Mouse (Mus musculus): ENCODE results near the gene Ak9. TPM values are rescaled to one million over a fixed set of nuclear protein-coding genes. Genes with fewer than 3 reads are reported as not detected.
A peak's percentile ranks its signal among the peaks of the same experiment; 100 is the strongest.

The Ak9 gene
- polyA plus RNA-seq, 1 experiment from 2014 or later, result 0.14 TPM

- H3K4me3 ChIP-seq (replicated peaks; ENCODE audit: low read length), result no peak overlapping the region
- no peak for ATAC-seq
- 84% methylated on average over 6 of the region's 6 CpGs for WGBS
- H3K27me3 ChIP-seq (replicated peaks; ENCODE audit: control insufficient read depth, insufficient read depth, low read length), result no peaks in the 10 kb centered on the region
- no peak overlapping the region for H3K9ac ChIP-seq (replicated peaks; ENCODE audit: low read depth, low read length)
- peaks cover 15% of the 10 kb centered on the region for H3K4me1 ChIP-seq (replicated peaks; ENCODE audit: control insufficient read depth, insufficient read depth, low read length)
- no peaks in the 10 kb centered on the region for H3K36me3 ChIP-seq (ENCODE audit: control insufficient read depth, insufficient read depth)
- no peak overlapping the region for H3K4me2 ChIP-seq (ENCODE audit: low read length)
- no peak overlapping the region for H3K27ac ChIP-seq (ENCODE audit: low read length)
- H3K9me3 ChIP-seq (ENCODE audit: control insufficient read depth, low read length), result no peaks in the 10 kb centered on the region
Observed at GRCm38 (mm10) chr10:41473782-41474468, 170.1 kb downstream of the Ak9 start.

DNA sequence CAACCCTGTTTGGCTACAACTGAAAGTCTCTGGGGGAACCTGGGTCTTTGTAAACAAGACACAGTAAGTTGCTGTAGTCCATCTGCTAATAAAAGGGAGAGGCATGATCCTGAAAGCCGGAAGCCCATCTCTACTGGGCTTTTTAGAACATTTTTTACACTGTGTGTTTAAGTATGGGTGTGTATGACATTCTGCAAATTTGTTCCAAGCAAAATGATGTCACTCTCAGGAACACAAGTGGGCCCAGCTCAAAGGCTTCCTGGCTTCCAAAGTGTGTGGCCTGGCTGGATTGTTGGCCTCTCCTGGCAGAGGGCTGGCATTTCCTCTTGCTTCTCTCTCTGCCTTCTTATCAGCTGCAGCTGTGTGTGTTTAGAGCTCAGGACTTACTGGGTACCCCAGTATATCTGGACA, 171.2 kb downstream of the Ak9 start:
- 81% methylated on average over 1 of the region's 1 CpGs for WGBS
- H3K9me3 ChIP-seq (ENCODE audit: control insufficient read depth, low read length), result no peaks in the 10 kb centered on the region
- ATAC-seq, result no peak
- 0 out of 2 replicates have a peak, but pooled peaks cover 3% of the 10 kb centered on the region for H3K36me3 ChIP-seq (ENCODE audit: control insufficient read depth, insufficient read depth)
- peaks cover 15% of the 10 kb centered on the region for H3K4me1 ChIP-seq (replicated peaks; ENCODE audit: control insufficient read depth, insufficient read depth, low read length)
- no peak overlapping the region for H3K9ac ChIP-seq (replicated peaks; ENCODE audit: low read depth, low read length)
- H3K27me3 ChIP-seq (replicated peaks; ENCODE audit: control insufficient read depth, insufficient read depth, low read length), result no peaks in the 10 kb centered on the region
- no peak overlapping the region for H3K4me2 ChIP-seq (ENCODE audit: low read length)
- H3K4me3 ChIP-seq (replicated peaks; ENCODE audit: low read length), result no peak overlapping the region
- no peak overlapping the region for H3K27ac ChIP-seq (ENCODE audit: low read length)

DNA sequence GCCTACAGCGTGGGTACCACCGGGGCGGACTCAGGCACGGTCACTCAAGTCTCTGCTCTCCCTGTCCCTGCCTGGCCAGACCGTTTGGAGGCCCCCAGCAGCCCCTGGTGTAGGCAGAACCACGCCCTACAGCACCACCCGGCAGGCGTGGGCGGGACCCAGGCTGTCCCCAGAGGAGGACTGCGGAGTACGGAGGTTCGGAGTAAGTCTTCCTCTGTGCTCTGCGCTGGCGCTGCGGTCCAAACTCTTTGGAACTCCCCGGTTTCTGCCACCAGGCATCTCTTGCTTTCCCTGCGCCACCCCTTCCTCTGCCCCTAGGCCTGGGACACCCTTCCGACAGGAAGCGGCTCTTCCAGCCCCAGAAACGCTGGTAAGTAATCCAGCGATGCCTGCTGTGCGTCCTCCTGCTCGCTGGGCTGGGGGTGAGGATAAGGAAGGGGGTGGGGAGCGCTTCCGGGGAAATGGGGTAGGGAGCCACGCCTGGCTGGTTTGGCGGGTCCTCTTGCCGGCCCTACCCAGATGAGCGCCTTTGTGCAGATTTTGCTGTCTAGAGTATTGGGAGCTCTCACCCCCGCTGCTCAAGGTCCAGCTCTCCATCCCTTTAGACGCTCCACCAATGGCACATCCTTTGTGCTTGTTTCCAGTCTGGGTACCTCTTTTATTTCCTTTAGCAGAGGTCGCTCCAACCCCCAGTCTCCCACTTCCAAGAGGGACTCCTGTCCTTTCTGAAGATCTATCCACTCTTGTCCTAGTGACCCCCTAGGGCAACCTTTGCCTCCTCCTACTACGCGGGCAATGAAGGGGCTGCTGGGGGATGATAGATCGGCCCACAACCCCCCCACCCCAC, 172.6 kb downstream of the Ak9 start, which contains the start of gene Mical1:
Gene Mical1 (plus strand): TSS at position 144 of the 847 bp plus-strand sequence.
- H3K4me1 ChIP-seq (replicated peaks; ENCODE audit: control insufficient read depth, insufficient read depth, low read length), result peaks cover 15% of the 10 kb centered on the region
- peak; percentile 76 for ATAC-seq
- peak within 1 kb of the TSS; percentile 34 for H3K27ac ChIP-seq (ENCODE audit: low read length)
- peak within 1 kb of the TSS; percentile 76 for H3K4me2 ChIP-seq (ENCODE audit: low read length)
- WGBS, result 0% methylated on average over 35 of the region's 35 CpGs
- 0 out of 2 replicates have a peak, but pooled peaks cover 3% of the 10 kb centered on the region for H3K36me3 ChIP-seq (ENCODE audit: control insufficient read depth, insufficient read depth)
- peak within 1 kb of the TSS; percentile 73 for H3K9ac ChIP-seq (replicated peaks; ENCODE audit: low read depth, low read length)
- no peaks in the 10 kb centered on the region for H3K27me3 ChIP-seq (replicated peaks; ENCODE audit: control insufficient read depth, insufficient read depth, low read length)
- H3K9me3 ChIP-seq (ENCODE audit: control insufficient read depth, low read length), result no peaks in the 10 kb centered on the region
- peak within 1 kb of the TSS; percentile 63 for H3K4me3 ChIP-seq (replicated peaks; ENCODE audit: low read length)

DNA sequence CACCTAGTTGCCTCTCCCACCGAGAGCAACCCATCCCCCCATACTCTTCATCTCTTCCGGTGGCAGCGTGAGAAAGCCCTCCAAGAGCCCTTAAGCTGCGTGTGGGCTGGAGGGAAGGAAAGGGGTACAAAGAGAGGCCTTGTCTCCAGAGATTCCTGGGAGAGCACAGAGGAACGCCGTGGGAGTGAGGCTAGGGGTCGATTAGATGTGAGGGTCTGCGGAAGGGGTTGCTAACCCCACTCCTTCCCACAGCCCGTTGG, 173.2 kb downstream of the Ak9 start:
- H3K4me3 ChIP-seq (replicated peaks; ENCODE audit: low read length), result peak overlapping the region; percentile 63
- no peaks in the 10 kb centered on the region for H3K27me3 ChIP-seq (replicated peaks; ENCODE audit: control insufficient read depth, insufficient read depth, low read length)
- H3K4me2 ChIP-seq (ENCODE audit: low read length), result peak overlapping the region; percentile 76
- WGBS, result 0% methylated on average over 9 of the region's 9 CpGs
- H3K4me1 ChIP-seq (replicated peaks; ENCODE audit: control insufficient read depth, insufficient read depth, low read length), result peaks cover 15% of the 10 kb centered on the region
- ATAC-seq, result peak; percentile 49
- H3K36me3 ChIP-seq (ENCODE audit: control insufficient read depth, insufficient read depth), result 0 out of 2 replicates have a peak, but pooled peaks cover 3% of the 10 kb centered on the region
- H3K9ac ChIP-seq (replicated peaks; ENCODE audit: low read depth, low read length), result peak overlapping the region; percentile 73
- no peaks in the 10 kb centered on the region for H3K9me3 ChIP-seq (ENCODE audit: control insufficient read depth, low read length)
- H3K27ac ChIP-seq (ENCODE audit: low read length), result peak overlapping the region; percentile 34

GRCm38 (mm10) chr10:41477278-41478181, 173.8 kb downstream of the Ak9 start:
- Histone ChIP-seq H3K4me1 (replicated peaks; ENCODE audit: control insufficient read depth, insufficient read depth, low read length) (peaks cover 15% of the 10 kb centered on the region), H3K27me3 (replicated peaks; ENCODE audit: control insufficient read depth, insufficient read depth, low read length) (no peaks in the 10 kb centered on the region), H3K4me3 (replicated peaks; ENCODE audit: low read length) (peak overlapping the region; percentile 63), H3K27ac (ENCODE audit: low read length) (peak overlapping the region; percentile 71), H3K4me2 (ENCODE audit: low read length) (peak overlapping the region; percentile 76), H3K9me3 (ENCODE audit: control insufficient read depth, low read length) (no peaks in the 10 kb centered on the region), H3K36me3 (ENCODE audit: control insufficient read depth, insufficient read depth) (0 out of 2 replicates have a peak, but pooled peaks cover 3% of the 10 kb centered on the region), H3K9ac (replicated peaks; ENCODE audit: low read depth, low read length) (peak overlapping the region; percentile 73)
- 1% methylated on average over 20 of the region's 20 CpGs for WGBS
- ATAC-seq, result peak; percentile 74

- peaks cover 4% of the 10 kb centered on the region; the same call in 1 of the 2 replicates for H3K36me3 ChIP-seq (ENCODE audit: control insufficient read depth, insufficient read depth)
- no peak for ATAC-seq
- WGBS, result 84% methylated on average over 3 of the region's 3 CpGs
- H3K9me3 ChIP-seq (ENCODE audit: control insufficient read depth, low read length), result no peaks in the 10 kb centered on the region
- no peak overlapping the region for H3K9ac ChIP-seq (replicated peaks; ENCODE audit: low read depth, low read length)
- peaks cover 15% of the 10 kb centered on the region for H3K4me1 ChIP-seq (replicated peaks; ENCODE audit: control insufficient read depth, insufficient read depth, low read length)
- no peak overlapping the region for H3K4me2 ChIP-seq (ENCODE audit: low read length)
- H3K4me3 ChIP-seq (replicated peaks; ENCODE audit: low read length), result no peak overlapping the region
- no peak overlapping the region for H3K27ac ChIP-seq (ENCODE audit: low read length)
- no peaks in the 10 kb centered on the region for H3K27me3 ChIP-seq (replicated peaks; ENCODE audit: control insufficient read depth, insufficient read depth, low read length)
Observed at GRCm38 (mm10) chr10:41479961-41480360, 176.2 kb downstream of the Ak9 start.

- WGBS, result 77% methylated on average over 33 of the region's 33 CpGs
- H3K27me3 ChIP-seq (replicated peaks; ENCODE audit: control insufficient read depth, insufficient read depth, low read length), result no peaks in the 10 kb centered on the region
- H3K4me2 ChIP-seq (ENCODE audit: low read length), result no peak overlapping the region
- H3K4me1 ChIP-seq (replicated peaks; ENCODE audit: control insufficient read depth, insufficient read depth, low read length), result peaks cover 11% of the 10 kb centered on the region
- peaks cover 12% of the 10 kb centered on the region for H3K36me3 ChIP-seq (ENCODE audit: control insufficient read depth, insufficient read depth)
- no peak overlapping the region for H3K4me3 ChIP-seq (replicated peaks; ENCODE audit: low read length)
- H3K27ac ChIP-seq (ENCODE audit: low read length), result no peak overlapping the region
- no peak for ATAC-seq
- H3K9me3 ChIP-seq (ENCODE audit: control insufficient read depth, low read length), result no peaks in the 10 kb centered on the region
- H3K9ac ChIP-seq (replicated peaks; ENCODE audit: low read depth, low read length), result no peak overlapping the region
Observed at GRCm38 (mm10) chr10:41480938-41481880, 177.4 kb downstream of the Ak9 start.

GRCm38 (mm10) chr10:41482446-41482845, 178.7 kb downstream of the Ak9 start:
- H3K27ac ChIP-seq (ENCODE audit: low read length), result no peak overlapping the region
- no peaks in the 10 kb centered on the region for H3K27me3 ChIP-seq (replicated peaks; ENCODE audit: control insufficient read depth, insufficient read depth, low read length)
- 87% methylated on average over 7 of the region's 7 CpGs for WGBS
- H3K9me3 ChIP-seq (ENCODE audit: control insufficient read depth, low read length), result no peaks in the 10 kb centered on the region
- no peak overlapping the region for H3K4me3 ChIP-seq (replicated peaks; ENCODE audit: low read length)
- H3K4me2 ChIP-seq (ENCODE audit: low read length), result no peak overlapping the region
- peaks cover 18% of the 10 kb centered on the region for H3K36me3 ChIP-seq (ENCODE audit: control insufficient read depth, insufficient read depth)
- H3K9ac ChIP-seq (replicated peaks; ENCODE audit: low read depth, low read length), result no peak overlapping the region
- no peak for ATAC-seq
- H3K4me1 ChIP-seq (replicated peaks; ENCODE audit: control insufficient read depth, insufficient read depth, low read length), result peaks cover 7% of the 10 kb centered on the region
